Mouse (Mus musculus): ENCODE data around the gene Zfp963. TPM values are rescaled to one million over a fixed set of nuclear protein-coding genes. Genes with fewer than 3 reads are reported as not detected.
"Not testable (repeated sequence)": the region's sequence is repeated elsewhere in the genome, so short reads cannot be mapped to it uniquely, and the experiment has no call there.

The Zfp963 gene
- polyA plus RNA-seq, 1 experiment = 6.3 TPM

DNA sequence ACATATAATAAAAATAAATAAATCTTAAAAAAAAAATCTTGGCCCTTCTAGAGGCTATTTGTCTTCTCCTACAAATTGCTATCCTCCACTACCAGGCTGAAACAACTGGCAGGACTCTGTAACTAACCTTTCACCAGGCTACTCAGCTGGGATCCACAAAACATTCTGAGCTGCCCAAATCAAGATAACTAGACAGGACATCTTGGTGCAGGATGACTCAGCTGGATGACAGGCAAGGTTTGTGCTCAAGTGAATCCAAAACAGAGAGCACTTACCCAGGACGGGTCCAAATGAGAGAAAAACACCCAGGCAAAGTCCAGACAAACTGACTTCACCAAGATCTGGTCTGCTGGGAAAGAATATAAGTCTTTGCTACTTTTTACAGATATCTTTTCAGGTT lies 14.3 kb downstream of the Zfp963 start:
- Histone ChIP-seq H3K27ac (ENCODE audit: insufficient read depth, low read length) (no peak overlapping the region), H3K27me3 (ENCODE audit: control insufficient read depth, insufficient read depth, low read length) (no peaks in the 10 kb centered on the region), H3K4me3 (replicated peaks; ENCODE audit: insufficient read depth, low read depth, low read length) (no peak overlapping the region), H3K4me1 (ENCODE audit: control insufficient read depth, insufficient read depth, low read length) (no peaks in the 10 kb centered on the region)
- WGBS = 70% methylated on average over 1 of the region's 1 CpGs
- no peak for DNase-seq
- no peak for TF ChIP-seq POLR2A (IDR thresholded peaks at IDR 0.05; ENCODE audit: borderline replicate concordance, insufficient read depth, low read length)
- TF ChIP-seq CTCF (IDR thresholded peaks at IDR 0.05; ENCODE audit: borderline replicate concordance, insufficient read depth, low read depth, low read length) = no peak

DNA sequence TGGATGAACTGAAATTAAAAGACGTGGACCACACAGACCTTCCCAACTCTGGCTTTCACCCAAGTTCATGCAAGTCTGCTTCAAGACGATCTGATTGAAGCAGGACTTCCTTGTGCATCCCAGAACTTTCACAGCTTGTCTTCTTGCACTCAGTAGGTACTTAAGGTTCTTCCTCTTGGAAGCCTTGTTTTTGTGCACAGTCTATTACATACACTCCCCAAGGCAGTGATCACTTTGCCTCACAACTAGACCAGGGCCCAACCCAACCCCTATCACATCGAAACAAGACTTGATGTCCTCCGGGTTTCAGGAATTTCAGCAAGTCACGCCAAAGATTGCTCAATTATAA lies 32.6 kb downstream of the Zfp963 start:
- no peak overlapping the region for H3K27ac ChIP-seq (ENCODE audit: insufficient read depth, low read length)
- TF ChIP-seq CTCF (IDR thresholded peaks at IDR 0.05; ENCODE audit: borderline replicate concordance, insufficient read depth, low read depth, low read length) = no peak
- TF ChIP-seq POLR2A (IDR thresholded peaks at IDR 0.05; ENCODE audit: borderline replicate concordance, insufficient read depth, low read length) = no peak
- H3K4me3 ChIP-seq (replicated peaks; ENCODE audit: insufficient read depth, low read depth, low read length) = peak overlapping the region; percentile 45
- no peaks in the 10 kb centered on the region for H3K27me3 ChIP-seq (ENCODE audit: control insufficient read depth, insufficient read depth, low read length)
- DNase-seq = no peak
- peaks cover 9% of the 10 kb centered on the region for H3K4me1 ChIP-seq (ENCODE audit: control insufficient read depth, insufficient read depth, low read length)
- 44% methylated on average over 5 of the region's 5 CpGs for WGBS

DNA sequence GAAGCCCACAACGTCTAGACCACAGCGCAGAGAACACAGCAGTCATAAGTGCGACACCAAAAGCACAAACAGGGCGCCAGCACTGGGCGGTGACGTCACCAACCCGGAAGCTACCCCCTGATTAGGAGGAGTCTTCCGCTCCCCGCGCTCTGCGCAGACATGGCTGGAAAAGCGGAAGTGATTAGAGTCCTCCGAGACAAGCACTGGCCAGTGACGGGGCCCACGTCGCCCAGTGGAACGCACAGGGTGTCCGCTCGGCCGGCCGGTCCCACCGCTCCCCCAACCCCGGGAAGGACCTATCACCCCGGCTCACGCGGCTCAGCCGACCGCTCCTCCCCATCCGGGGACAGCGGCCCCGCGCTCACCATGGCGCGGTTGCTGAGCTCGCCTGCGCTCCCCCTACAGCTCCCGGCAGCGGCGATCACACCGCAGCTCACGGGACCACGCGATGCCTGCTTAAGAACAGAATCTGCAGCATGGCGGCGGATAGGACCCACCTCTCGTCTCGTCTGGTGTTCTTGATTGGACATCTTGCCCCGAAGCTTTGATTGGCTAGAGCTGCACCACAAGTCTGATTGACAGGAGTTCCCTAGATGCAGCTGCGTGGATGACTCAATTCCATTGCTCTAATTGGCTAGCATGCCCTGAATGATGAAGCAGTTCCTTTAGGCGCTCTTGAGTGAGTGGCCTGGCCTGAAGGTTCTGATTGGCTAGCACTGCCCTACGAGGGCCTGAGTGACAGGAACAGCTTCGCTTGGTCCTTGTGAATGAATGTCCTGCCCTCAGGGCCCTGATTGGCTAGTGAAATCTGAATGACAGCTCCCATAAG lies 33.2 kb downstream of the Zfp963 start:
- DNase-seq = peak; percentile 94 to 100
- TF ChIP-seq POLR2A (IDR thresholded peaks at IDR 0.05; ENCODE audit: borderline replicate concordance, insufficient read depth, low read length) (peak; percentile 77), CTCF (IDR thresholded peaks at IDR 0.05; ENCODE audit: borderline replicate concordance, insufficient read depth, low read depth, low read length) (no peak)
- Histone ChIP-seq H3K4me3 (replicated peaks; ENCODE audit: insufficient read depth, low read depth, low read length) (peak overlapping the region; percentile 65), H3K27me3 (ENCODE audit: control insufficient read depth, insufficient read depth, low read length) (no peaks in the 10 kb centered on the region), H3K4me1 (ENCODE audit: control insufficient read depth, insufficient read depth, low read length) (peaks cover 9% of the 10 kb centered on the region), H3K27ac (ENCODE audit: insufficient read depth, low read length) (peak overlapping the region; percentile 87)
- WGBS = under 1% methylated on average over 51 of the region's 52 CpGs

DNA sequence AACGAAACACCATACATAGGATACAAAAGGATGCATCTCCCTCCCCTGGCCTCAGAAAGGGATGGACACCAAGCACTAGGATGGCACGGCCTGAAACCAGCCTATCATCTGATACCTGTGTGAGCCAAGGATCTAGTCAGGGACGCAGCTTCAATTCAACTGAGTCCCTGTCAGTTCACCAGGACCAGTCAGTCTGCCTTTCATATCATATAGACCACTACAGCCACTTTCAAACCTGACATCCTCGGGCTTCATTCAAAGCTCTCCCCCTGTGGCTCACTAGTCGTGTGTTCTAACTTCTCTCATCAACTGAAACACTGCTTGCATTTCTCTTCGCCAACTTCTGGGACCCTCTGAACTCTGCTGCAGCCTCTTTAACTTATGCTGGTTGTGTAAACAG lies 34.4 kb downstream of the Zfp963 start:
- 38% methylated on average over 6 of the region's 6 CpGs for WGBS
- peak in 1 of 2 experiments; percentile 32 for DNase-seq
- Histone ChIP-seq H3K27ac (ENCODE audit: insufficient read depth, low read length) (no peak overlapping the region), H3K4me3 (replicated peaks; ENCODE audit: insufficient read depth, low read depth, low read length) (peak overlapping the region; percentile 61), H3K27me3 (ENCODE audit: control insufficient read depth, insufficient read depth, low read length) (no peaks in the 10 kb centered on the region), H3K4me1 (ENCODE audit: control insufficient read depth, insufficient read depth, low read length) (peaks cover 9% of the 10 kb centered on the region)
- TF ChIP-seq CTCF (IDR thresholded peaks at IDR 0.05; ENCODE audit: borderline replicate concordance, insufficient read depth, low read depth, low read length) (no peak), POLR2A (IDR thresholded peaks at IDR 0.05; ENCODE audit: borderline replicate concordance, insufficient read depth, low read length) (no peak)

DNA sequence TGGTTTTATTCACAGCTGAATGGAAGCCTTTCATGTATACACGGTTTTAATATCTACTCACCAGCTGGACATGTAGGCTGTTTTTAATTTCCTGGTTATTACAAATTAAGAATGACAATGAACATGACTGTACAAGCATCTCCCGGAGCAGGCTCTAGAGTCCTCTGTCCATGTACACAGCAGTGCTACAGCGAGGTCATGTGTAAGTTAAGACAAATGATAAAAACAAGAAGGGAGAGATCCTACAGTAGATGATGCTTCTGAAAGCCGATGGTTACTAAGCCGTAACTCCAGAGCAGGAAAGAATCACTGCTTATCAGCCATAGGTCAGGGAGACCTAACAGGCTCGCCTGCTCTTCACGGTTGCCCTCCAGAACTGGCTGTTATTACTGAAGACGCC lies 36.3 kb downstream of the Zfp963 start:
- DNase-seq = no peak
- peaks cover 9% of the 10 kb centered on the region for H3K4me1 ChIP-seq (ENCODE audit: control insufficient read depth, insufficient read depth, low read length)
- WGBS = 61% methylated on average over 8 of the region's 8 CpGs
- no peak for TF ChIP-seq CTCF (IDR thresholded peaks at IDR 0.05; ENCODE audit: borderline replicate concordance, insufficient read depth, low read depth, low read length)
- TF ChIP-seq POLR2A (IDR thresholded peaks at IDR 0.05; ENCODE audit: borderline replicate concordance, insufficient read depth, low read length) = no peak
- H3K27ac ChIP-seq (ENCODE audit: insufficient read depth, low read length) = no peak overlapping the region
- no peaks in the 10 kb centered on the region for H3K27me3 ChIP-seq (ENCODE audit: control insufficient read depth, insufficient read depth, low read length)
- no peak overlapping the region for H3K4me3 ChIP-seq (replicated peaks; ENCODE audit: insufficient read depth, low read depth, low read length)

DNA sequence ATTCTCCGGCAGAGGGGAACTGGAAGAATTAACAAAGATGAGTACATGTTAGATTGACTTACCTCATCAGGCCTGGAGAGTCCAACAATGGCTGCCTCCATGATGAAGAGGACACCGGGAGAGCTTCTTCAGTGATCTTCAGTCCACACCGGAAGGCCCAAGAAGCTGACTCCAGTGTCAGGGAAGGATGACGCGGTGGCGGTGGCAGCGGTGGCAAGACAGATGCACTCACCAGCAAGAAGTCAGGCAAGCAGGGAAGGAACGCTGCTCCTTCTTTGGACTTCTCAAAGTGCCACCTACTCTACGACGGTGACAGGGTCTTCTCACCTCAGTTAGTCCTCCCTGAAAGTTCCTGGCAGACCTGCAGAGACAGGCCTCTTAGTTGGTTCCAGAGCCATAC lies 39.1 kb downstream of the Zfp963 start, which contains the start of gene Zfp869:
TSS of gene Zfp869 (minus strand) at position 101 of the 400 bp plus-strand sequence.
- not testable (repeated sequence) for H3K27ac ChIP-seq (ENCODE audit: insufficient read depth, low read length); H3K4me3 ChIP-seq (replicated peaks; ENCODE audit: insufficient read depth, low read depth, low read length); H3K4me1 ChIP-seq (ENCODE audit: control insufficient read depth, insufficient read depth, low read length); DNase-seq; H3K27me3 ChIP-seq (ENCODE audit: control insufficient read depth, insufficient read depth, low read length)
- 95% methylated on average over 10 of the region's 10 CpGs for WGBS

DNA sequence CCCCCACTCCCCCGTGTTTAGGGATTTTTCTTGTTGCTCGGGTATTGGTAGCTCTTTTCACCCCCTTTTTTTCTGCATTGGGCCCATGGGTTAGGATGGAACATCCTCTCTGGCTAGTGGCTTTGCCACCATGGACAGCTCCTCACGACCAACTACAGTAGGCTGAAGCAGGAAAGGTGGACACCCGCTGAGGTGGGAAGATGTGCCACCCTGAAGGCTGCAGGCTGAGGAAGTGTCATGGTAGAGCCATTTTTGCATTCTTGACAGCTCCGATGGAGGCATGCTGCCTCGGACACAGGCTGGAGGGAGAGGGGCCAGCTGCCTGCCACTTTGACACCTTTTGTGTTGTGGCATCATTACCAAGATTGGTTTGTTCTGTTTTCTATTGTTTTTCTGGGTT lies 48.0 kb downstream of the Zfp963 start:
- H3K27ac ChIP-seq (ENCODE audit: insufficient read depth, low read length) = no peak overlapping the region
- H3K27me3 ChIP-seq (ENCODE audit: control insufficient read depth, insufficient read depth, low read length) = no peaks in the 10 kb centered on the region
- H3K4me1 ChIP-seq (ENCODE audit: control insufficient read depth, insufficient read depth, low read length) = no peaks in the 10 kb centered on the region
- no peak for TF ChIP-seq POLR2A (IDR thresholded peaks at IDR 0.05; ENCODE audit: borderline replicate concordance, insufficient read depth, low read length)
- no peak for TF ChIP-seq CTCF (IDR thresholded peaks at IDR 0.05; ENCODE audit: borderline replicate concordance, insufficient read depth, low read depth, low read length)
- H3K4me3 ChIP-seq (replicated peaks; ENCODE audit: insufficient read depth, low read depth, low read length) = no peak overlapping the region
- 72% methylated on average over 6 of the region's 6 CpGs for WGBS
- DNase-seq = no peak

Other genes starting within 250 kb of the Zfp963 start
- gene Gm7697, start 227.0 kb downstream of the Zfp963 start, polyA plus RNA-seq (2012; rRNA removed) = 0.14 TPM in 1 of 2 replicates, not detected in the other
- gene Zfp868, start 124.4 kb downstream of the Zfp963 start, polyA plus RNA-seq (2012; rRNA removed) = 17.8 and 18.7 TPM in 2 replicates
- 2.3 and 2.6 TPM in 2 replicates for gene Zfp964, start 95.5 kb downstream of the Zfp963 start, polyA plus RNA-seq (2012; rRNA removed)
- 24.2 and 24.5 TPM in 2 replicates for gene Zfp869, start 39.2 kb downstream of the Zfp963 start, polyA plus RNA-seq (2012; rRNA removed)
- 0.46 and 0.67 TPM in 2 replicates for gene Gm20422, start 24.9 kb upstream of the Zfp963 start, polyA plus RNA-seq (2012; rRNA removed)
- gene Atp13a1, start 41.2 kb upstream of the Zfp963 start, polyA plus RNA-seq (2012; rRNA removed) = 54.4 and 59.7 TPM in 2 replicates
- gene Zfp866, start 41.2 kb upstream of the Zfp963 start, polyA plus RNA-seq (2012; rRNA removed) = 30.6 and 31.4 TPM in 2 replicates
- gene Gmip, start 58.7 kb upstream of the Zfp963 start, polyA plus RNA-seq (2012; rRNA removed) = 8.2 and 10.1 TPM in 2 replicates
- 0.23 and 0.38 TPM in 2 replicates for gene Lpar2, start 72.5 kb upstream of the Zfp963 start, polyA plus RNA-seq (2012; rRNA removed)
- 17.9 and 20.3 TPM in 2 replicates for gene Pbx4, start 82.5 kb upstream of the Zfp963 start, polyA plus RNA-seq (2012; rRNA removed)
- 0.18 and 0.41 TPM in 2 replicates for gene Cilp2, start 137.7 kb upstream of the Zfp963 start, polyA plus RNA-seq (2012; rRNA removed)
- 0.22 and 0.29 TPM in 2 replicates for gene Tssk6, start 152.2 kb upstream of the Zfp963 start, polyA plus RNA-seq (2012; rRNA removed)
- gene Ndufa13, start 152.6 kb upstream of the Zfp963 start, polyA plus RNA-seq (2012; rRNA removed) = 221 and 239 TPM in 2 replicates
- gene Yjefn3, start 152.7 kb upstream of the Zfp963 start, polyA plus RNA-seq (2012; rRNA removed) = 15.4 and 16.8 TPM in 2 replicates
- gene Gatad2a, start 246.4 kb upstream of the Zfp963 start, polyA plus RNA-seq (2012; rRNA removed) = 31.9 and 36.9 TPM in 2 replicates